Mouse (Mus musculus) kidney, adult 10 weeks (tissue): ENCODE data around the gene Top1. TPM values are rescaled to one million over a fixed set of nuclear protein-coding genes. Genes with fewer than 3 reads are reported as not detected.

Experiments used
- polyA plus RNA-seq: library from polyadenylated mRNA; stranded (reverse); fragments of 350-450 nt; fragmentation: Illumina TruSeq; extraction: RNeasy Lipid Tissue Mini Kit (QIAGEN cat#74804); gene quantifications from one replicate; pipeline ENCODE4 v1.2.3, GENCODE M21; 2014; ENCODE audit warnings: low read depth, low replicate concordance

Top1 gene
- 154 TPM for polyA plus RNA-seq

GRCm38 (mm10) chr2:160645614-160646137 is at the start of gene Top1:
TSS of gene Top1 (plus strand) at chr2:160645888.

GRCm38 (mm10) chr2:160731117-160731838 is 85.6 kb downstream of the Top1 start, which contains the start of gene Plcg1:
TSS of gene Plcg1 (plus strand) at chr2:160731300.

Other genes starting within 250 kb of the Top1 start
- 6.9 TPM for gene Plcg1, start 85.4 kb downstream of the Top1 start, polyA plus RNA-seq
- gene Zhx3, start 227.1 kb downstream of the Top1 start, polyA plus RNA-seq, result 19.2 TPM
- gene Lpin3, start 234.8 kb downstream of the Top1 start, polyA plus RNA-seq, result 0.81 TPM